Mouse (Mus musculus): ENCODE measurements around the gene Mast4. TPM values are rescaled to one million over a fixed set of nuclear protein-coding genes. Genes with fewer than 3 reads are reported as not detected.

The Mast4 gene
- total and polyA plus RNA-seq, 3 experiments, result 0.99 to 7.4 (median 6.1) TPM

DNA sequence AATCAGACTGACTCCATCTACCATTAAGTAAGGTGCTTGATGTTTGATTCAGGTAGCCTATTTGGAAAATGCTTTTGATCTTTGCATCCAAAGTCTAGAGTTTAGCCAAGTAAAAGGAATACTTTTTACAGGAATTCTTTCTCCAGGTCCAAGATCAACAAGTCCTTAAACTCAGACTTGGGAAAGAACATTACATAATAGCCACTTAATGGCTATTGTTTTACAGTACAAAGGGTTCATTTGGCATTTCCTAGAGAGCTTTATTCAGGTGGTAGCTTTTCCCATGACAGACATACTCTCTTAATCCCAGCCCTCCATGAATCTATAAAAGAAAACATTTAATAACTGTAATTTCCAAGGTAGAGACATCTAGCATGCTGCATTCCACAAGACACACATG, 438.0 kb downstream of the Mast4 start:
- no peak for DNase-seq (ENCODE audit: extremely low read depth)
- H3K4me2 ChIP-seq (ENCODE audit: insufficient read depth, low read depth, poor library complexity, severe bottlenecking), result peak overlapping the region; percentile 97; the same call in 1 of the 2 replicates
- dilution Hi-C loops (cut with MboI; ENCODE audit: extremely low pct_ligation_motif_present, extremely low pct_unique_long_range_greater_than_20kb, low sequenced_read_pairs) (no loop called here), in situ Hi-C loops (cut with MboI; ENCODE audit: low pct_ligation_motif_present, low pct_unique_long_range_greater_than_20kb, low sequenced_read_pairs) (no loop called here)
- H3K4me1 ChIP-seq (ENCODE audit: control insufficient read depth in 1 of 2, insufficient read depth in 2 of 2), result peaks cover 31 to 87% of the 10 kb centered on the region in 2 experiments
- no peaks in the 10 kb centered on the region for H3K9me3 ChIP-seq (replicated peaks; ENCODE audit: low read length)
- no peak overlapping the region for H3K9ac ChIP-seq (ENCODE audit: insufficient read depth, low read depth)
- H3K79me2 ChIP-seq (replicated peaks; ENCODE audit: control insufficient read depth, extremely low read depth, insufficient read depth, poor library complexity, severe bottlenecking), result peaks cover 64% of the 10 kb centered on the region
- no peak for TF ChIP-seq MAX (IDR thresholded peaks at IDR 0.05; ENCODE audit: low read length)
- 0 out of 2 replicates have a peak, but pooled peaks have one; percentile 5 for TF ChIP-seq RCOR1 (conservative IDR thresholded peaks at IDR 0.05; ENCODE audit: low read depth, low read length)
- H3K27ac ChIP-seq (ENCODE audit: insufficient read depth, low read depth), result no peak overlapping the region; the same call in 1 of the 2 replicates
- no peak overlapping the region for H3K4me3 ChIP-seq (replicated peaks in 1 of 3; ENCODE audit: low read depth in 2 of 3, low read length in 2 of 3, poor library complexity in 1 of 3)
- no peaks in the 10 kb centered on the region for H3K27me3 ChIP-seq (replicated peaks)
- H3K36me3 ChIP-seq (replicated peaks in 1 of 2; ENCODE audit: control insufficient read depth in 1 of 2, insufficient read depth in 1 of 2, low read length in 1 of 2), result no peaks in the 10 kb centered on the region

DNA sequence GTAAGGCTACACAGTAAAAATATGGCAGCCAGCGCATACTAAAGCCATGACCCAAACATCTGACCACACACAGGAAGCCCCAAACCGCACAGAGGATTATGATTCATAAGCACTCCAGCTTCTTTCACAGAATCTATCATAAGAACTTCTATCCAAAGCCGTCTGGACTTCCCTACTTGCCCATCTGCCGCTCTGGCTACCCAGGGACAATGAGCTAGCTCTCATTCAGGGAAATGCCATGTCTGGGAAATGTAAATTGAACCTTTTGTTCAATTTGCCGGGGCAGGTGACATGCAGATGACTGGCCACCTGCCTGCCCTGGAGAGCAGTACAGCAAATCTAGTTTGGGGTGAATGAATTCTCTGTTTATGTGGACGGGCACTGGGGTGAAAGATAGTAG, 438.4 kb downstream of the Mast4 start:
- Histone ChIP-seq H3K9me3 (replicated peaks; ENCODE audit: low read length) (no peaks in the 10 kb centered on the region), H3K4me3 (replicated peaks in 1 of 3; ENCODE audit: low read depth in 2 of 3, low read length in 2 of 3, poor library complexity in 1 of 3) (peak overlapping the region in 1 of 3 experiments; percentile 9), H3K4me2 (ENCODE audit: insufficient read depth, low read depth, poor library complexity, severe bottlenecking) (peak overlapping the region; percentile 97), H3K27me3 (replicated peaks) (no peaks in the 10 kb centered on the region), H3K4me1 (ENCODE audit: control insufficient read depth in 1 of 2, insufficient read depth in 2 of 2) (peaks cover 28 to 83% of the 10 kb centered on the region in 2 experiments), H3K36me3 (replicated peaks in 1 of 2; ENCODE audit: control insufficient read depth in 1 of 2, insufficient read depth in 1 of 2, low read length in 1 of 2) (no peaks in the 10 kb centered on the region), H3K9ac (ENCODE audit: insufficient read depth, low read depth) (no peak overlapping the region), H3K27ac (ENCODE audit: insufficient read depth, low read depth) (peak overlapping the region; percentile 49), H3K79me2 (replicated peaks; ENCODE audit: control insufficient read depth, extremely low read depth, insufficient read depth, poor library complexity, severe bottlenecking) (peaks cover 63% of the 10 kb centered on the region)
- dilution Hi-C loops (cut with MboI; ENCODE audit: extremely low pct_ligation_motif_present, extremely low pct_unique_long_range_greater_than_20kb, low sequenced_read_pairs) (no loop called here), in situ Hi-C loops (cut with MboI; ENCODE audit: low pct_ligation_motif_present, low pct_unique_long_range_greater_than_20kb, low sequenced_read_pairs) (no loop called here)
- peak; percentile 60; the same call in 1 of the 2 replicates for TF ChIP-seq MEF2A (IDR thresholded peaks at IDR 0.05; ENCODE audit: borderline replicate concordance, low read depth, low read length)
- TF ChIP-seq MXI1 (IDR thresholded peaks at IDR 0.05; ENCODE audit: low read depth, low read length), result peak; percentile 17; the same call in 1 of the 2 replicates
- peak; percentile 87 for TF ChIP-seq BHLHE40 (IDR thresholded peaks at IDR 0.05; ENCODE audit: low read depth, low read length)
- TF ChIP-seq CHD2 (IDR thresholded peaks at IDR 0.05; ENCODE audit: low read length), result 0 out of 2 replicates have a peak, but pooled peaks have one; percentile 3
- peak; percentile 60 for TF ChIP-seq ETS1 (conservative IDR thresholded peaks at IDR 0.05; ENCODE audit: low read depth, low read length)
- 0 out of 2 replicates have a peak, but pooled peaks have one; percentile 54 for TF ChIP-seq RCOR1 (conservative IDR thresholded peaks at IDR 0.05; ENCODE audit: low read depth, low read length)
- peak; percentile 65; the same call in 1 of the 2 replicates for TF ChIP-seq IRF4 (IDR thresholded peaks at IDR 0.05; ENCODE audit: low read depth, low read length)
- no peak for TF ChIP-seq NELFE (IDR thresholded peaks at IDR 0.05; ENCODE audit: low read depth, low read length)
- peak; percentile 79 for TF ChIP-seq TCF12 (IDR thresholded peaks at IDR 0.05; ENCODE audit: low read depth, low read length)
- TF ChIP-seq USF2 (conservative IDR thresholded peaks at IDR 0.05; ENCODE audit: low read depth, low read length), result no peak
- 0 out of 2 replicates have a peak, but pooled peaks have one; percentile 12 for TF ChIP-seq SIN3A (IDR thresholded peaks at IDR 0.05; ENCODE audit: low read length)
- TF ChIP-seq EP300 (IDR thresholded peaks at IDR 0.05; ENCODE audit: low read length), result peak; percentile 50; the same call in 1 of the 2 replicates
- TF ChIP-seq PAX5 (IDR thresholded peaks at IDR 0.05; ENCODE audit: low read length), result no peak
- peak; percentile 69 for DNase-seq (ENCODE audit: extremely low read depth)

All from CH12.LX (cell line).